Mouse (Mus musculus) left cerebral cortex, postnatal 10 days (tissue): ENCODE data around the gene Tcf7l2. TPM values are rescaled to one million over a fixed set of nuclear protein-coding genes. Genes with fewer than 3 reads are reported as not detected.
A peak's percentile ranks its signal among the peaks of the same experiment; 100 is the strongest.

Experiments used
- DNase-seq, 2 experiments: peaks; one replicate each; pipeline ENCODE4 v3.0.0; 2021 to 2022; ENCODE audit warnings: low spot score in 2 of 2, mixed read lengths in 1 of 2; ENCODE audit errors: extremely low spot score in 1 of 2
- intact Hi-C: fragments of 180-260 bp; cut with DNase I; formaldehyde crosslinking; loops from one replicate; pipeline ENCODE4 v1.15.1; 2025
- total RNA-seq, 2 experiments: library from RNA; stranded (reverse); gene quantifications; 2 replicates each; pipeline ENCODE4 v1.2.3; 2021

The Tcf7l2 gene
- total RNA-seq, 2 experiments from 2014 or later: 8.2 to 11.4 TPM

DNA sequence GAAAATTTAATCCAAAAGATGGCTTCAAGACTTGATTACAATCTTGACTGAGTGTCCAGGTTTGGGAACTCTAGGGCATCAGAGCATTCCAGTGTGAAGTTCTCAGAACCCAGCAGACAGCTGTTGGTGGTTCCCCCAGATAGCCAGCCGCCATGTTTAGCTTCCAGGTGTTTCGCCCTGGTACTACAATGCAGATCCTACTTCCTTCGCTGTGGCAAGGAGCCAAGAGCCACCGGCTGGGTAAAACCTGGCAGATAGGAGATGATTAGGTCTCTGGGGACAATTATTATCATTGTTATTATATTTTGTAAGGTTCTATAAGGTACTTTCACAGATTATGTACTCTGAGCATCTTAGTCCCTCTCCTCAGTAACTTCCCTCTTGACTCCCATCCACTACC is 198.1 kb downstream of the Tcf7l2 start:
- intact Hi-C loops: no loop called here
- DNase-seq: no peak

DNA sequence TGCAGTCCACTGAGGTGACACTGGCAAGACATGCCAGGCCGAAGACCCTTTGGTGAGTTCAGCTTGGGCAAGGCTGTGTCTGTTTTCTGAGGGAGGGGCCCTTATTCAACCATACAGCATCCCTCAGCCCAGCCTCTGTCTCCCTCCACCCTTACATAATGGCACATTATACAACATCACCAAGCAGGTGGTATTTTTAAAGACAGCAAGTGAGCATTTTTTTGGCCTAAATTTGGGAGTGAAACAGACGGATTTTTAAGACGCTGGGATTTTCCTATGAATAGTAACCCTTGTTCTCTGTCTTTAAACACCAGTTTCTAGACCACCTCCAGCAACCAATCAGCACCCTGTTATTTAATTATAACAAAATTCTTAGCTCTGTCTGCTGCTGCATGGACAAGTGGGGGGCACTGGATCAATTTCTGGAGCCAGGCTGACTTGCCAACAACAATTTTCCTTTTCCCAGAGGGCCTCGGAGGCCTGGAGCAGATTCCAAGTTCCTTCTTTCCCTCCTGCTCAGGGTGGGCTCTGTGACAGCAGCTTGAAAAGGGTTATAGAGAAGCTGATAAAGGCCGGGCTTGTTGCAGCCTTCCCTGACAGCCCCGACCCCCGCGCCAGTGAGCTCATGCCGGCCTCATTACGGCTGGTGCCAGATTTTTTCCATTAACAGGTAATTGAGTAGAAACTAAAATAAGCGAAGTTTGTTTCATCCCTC is 199.1 kb downstream of the Tcf7l2 start:
- DNase-seq: peak; percentile 52 to 56
- intact Hi-C loops: no loop called here

DNA sequence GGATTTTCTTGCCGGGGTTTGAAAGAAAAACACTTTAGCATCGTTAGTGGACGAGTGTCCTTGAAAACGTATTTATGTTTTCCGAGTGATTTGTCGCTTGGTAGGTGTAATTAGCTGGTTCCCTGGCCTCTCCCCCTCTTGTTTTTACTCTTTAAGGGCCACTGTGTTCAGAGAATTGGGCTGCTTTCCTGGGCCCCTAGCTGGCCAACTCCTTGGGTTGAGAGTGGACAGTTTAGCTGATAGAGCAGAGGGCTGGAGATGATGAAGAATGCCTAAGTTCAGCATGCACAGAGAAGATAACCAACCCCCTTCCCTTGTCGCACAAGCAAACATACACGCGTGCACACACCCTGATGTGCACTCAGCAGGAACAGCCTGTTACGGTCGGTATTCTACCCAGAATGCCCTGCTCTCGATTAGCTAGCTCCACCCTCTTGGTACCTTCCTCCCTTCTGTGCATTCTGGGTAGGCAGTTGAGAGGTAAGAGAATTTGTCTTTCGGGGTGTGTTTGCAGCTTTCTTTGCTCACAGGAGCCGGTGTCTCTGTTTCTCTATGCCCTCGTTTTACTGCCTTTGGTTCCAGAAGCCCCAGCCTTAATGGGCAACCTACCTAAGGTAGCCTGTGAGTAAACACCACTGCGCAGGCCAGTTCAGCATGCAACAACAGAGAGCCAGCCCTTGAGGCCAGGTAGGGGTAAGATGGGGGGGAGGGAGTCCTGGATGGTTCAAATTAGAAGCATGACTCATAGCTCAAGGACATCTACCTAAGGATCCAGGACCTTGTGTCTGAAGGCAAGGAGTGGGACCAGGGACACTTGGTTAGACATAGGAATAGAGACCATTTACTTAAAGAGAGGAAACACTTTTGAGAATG is 199.9 kb downstream of the Tcf7l2 start:
- no peak for DNase-seq
- intact Hi-C loops: no loop called here

DNA sequence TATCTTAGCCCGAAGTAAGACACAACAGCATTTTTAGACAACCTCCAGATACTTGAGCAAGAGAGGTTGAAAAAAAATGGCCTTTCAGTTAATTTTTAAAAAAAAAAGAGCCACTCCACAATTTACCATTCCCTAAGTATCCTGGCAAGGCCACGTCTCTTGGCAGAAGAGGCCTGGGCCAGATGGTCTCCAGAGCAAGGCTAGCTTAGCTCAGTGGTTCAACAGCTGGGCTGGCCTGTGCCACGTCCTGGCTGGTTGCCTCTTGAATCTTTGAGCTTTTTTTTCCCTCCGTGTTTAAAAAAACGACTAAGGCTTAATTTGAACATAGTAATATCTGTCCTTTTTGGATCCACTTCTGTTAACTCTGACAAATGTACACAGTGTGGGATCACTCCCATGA is 209.8 kb downstream of the Tcf7l2 start:
- intact Hi-C loops: no loop called here
- peak; percentile 30 to 39 for DNase-seq

DNA sequence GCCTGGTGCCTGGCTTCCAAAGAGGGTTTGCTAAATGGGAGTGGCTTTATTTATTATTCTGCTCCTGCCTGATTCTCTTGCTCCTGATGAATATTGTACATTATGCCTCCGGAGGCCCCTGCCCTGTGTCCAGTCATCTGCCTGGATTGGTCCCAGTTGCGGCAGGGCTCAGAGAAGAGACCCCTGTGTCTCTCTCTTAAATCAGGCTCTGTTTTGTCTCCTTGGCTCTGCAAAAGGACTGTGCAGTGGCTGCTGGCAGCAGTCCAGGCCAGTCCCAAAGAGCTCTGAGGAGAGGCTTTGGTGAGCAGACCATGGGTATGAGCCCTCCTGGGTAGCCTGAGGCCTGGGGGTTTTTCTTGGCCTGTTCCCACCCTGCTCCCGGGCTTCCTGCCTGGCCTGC is 211.6 kb downstream of the Tcf7l2 start:
- intact Hi-C loops: no loop called here
- DNase-seq: peak; percentile 64 to 83

DNA sequence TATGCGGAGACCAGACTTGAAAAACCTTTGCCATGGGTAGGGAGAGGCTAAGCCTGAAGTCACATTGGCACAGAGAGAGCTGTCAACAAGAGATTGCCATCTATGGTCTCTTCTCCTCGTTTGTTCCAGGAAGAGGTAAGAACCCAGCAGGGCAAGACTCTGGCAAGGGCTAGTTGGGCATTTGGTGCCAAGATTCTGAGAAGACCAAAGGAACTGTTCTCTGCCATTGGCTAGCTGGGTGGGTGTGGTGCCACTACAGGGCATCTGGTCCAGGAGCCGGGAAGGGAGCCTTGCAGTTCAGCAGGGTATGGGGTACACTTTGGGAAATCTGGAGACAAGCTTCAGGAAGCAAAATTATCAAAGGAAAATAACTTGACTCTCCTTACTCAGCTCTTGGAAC is 213.5 kb downstream of the Tcf7l2 start:
- intact Hi-C loops: no loop called here
- DNase-seq: no peak

DNA sequence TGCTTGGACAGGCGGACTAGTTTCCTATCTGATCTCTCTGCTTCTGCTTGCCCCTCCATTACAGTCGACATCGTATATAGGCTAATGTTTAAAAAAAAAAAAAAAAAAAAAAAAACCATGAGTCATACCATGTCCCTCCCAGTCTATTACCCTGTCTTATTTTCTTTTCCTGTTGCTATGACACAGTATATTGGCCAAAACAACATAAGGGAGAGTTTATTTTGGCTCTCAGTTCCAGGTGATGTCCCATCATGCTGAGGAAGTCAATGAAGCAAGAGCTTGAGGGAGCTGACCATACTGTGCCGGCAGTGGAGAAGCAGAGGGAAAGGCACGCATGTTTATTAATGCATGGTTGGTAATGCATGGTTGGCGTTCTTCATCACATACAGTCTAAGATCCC is 215.1 kb downstream of the Tcf7l2 start:
- intact Hi-C loops: no loop called here
- DNase-seq: no peak

DNA sequence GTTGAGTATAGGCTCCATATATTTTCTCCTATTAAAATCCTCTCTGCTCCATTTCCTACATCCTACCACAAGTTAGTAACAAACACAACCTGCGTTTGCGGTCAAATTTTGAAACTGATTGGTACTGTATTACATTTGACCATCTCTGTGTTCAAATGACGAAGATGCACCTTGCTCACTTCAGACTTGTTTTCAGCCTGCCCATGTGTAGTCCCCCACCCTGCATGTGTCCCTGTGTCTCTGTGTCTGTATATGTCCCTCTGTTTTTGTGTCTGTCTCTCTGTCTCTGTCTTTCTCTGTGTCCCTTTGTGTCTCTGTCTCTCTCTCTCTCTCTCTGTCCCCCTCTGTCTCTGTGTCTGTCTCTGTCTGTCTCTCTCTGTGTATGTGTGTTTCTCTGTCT is 222.8 kb downstream of the Tcf7l2 start:
- no peak for DNase-seq
- intact Hi-C loops: no loop called here

DNA sequence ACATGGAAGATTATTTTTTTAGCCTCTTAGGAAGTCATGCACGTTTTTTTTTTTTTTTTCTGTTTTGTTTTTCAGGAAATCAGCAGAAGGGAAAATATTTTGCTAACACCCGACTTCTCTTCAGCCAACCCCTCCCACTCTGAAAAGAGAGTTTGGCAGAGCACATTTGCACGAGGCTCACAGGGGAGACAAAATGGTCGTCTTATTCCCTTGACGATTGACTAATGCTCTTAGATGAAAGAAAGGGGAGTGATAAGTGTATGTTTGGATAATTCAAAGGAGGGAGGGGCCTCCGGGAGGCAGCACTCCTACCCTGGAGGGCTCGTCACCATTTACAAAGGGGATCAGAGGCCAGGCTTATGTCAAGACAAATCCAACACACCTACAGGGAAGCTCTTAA is 224.4 kb downstream of the Tcf7l2 start:
- no peak for DNase-seq
- intact Hi-C loops: no loop called here

DNA sequence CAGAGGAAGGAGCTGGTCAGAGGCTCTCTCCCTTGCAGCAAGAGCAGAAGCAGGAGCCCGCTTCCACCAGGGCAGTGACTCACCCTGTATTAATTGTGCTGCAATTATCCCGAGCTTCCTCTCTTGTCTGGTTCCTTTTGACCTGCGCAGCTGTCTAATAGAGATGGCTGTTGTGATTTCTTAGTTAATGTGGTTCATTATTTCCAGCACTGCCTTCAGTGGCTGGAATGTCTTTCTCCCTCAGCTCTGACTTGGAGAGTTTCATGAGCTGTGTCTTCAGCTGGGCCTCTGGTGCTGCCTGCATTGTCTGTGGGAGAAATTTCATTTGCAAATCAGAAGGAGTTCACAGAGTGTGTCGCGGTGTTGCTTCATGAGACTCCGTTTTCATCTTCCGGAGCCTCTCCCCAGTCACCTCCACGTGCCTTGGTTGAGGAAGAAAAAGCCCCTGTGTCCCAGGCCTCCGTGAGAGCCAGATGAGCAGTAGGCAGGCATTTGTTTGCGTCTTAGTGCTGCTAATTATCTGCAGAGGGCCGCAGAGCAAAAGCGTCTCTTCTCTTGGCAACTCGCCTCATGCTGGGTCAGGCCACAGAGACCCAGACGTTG is 228.4 kb downstream of the Tcf7l2 start:
- intact Hi-C loops: no loop called here
- no peak for DNase-seq

DNA sequence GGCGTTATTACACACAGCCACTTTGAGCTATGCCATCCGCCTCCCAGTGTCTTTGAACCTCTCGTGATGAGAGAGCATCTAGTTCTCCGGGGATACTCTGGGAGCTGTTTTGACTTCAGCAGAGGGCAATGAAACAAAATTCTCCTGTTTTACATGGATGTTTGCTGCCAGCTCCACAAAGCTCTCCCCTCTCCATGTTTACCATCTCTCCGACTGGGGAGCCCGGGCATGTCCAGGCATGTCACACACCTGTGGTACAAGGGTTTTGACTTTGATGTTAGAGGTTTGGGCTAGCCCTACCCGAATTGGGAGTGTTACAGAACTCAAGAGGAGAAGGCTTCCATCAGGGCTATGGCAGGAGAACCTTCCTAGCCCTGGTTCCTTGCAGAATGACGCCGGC is 234.5 kb downstream of the Tcf7l2 start:
- intact Hi-C loops: no loop called here
- no peak for DNase-seq
